Mouse (Mus musculus) brain, embryonic 14.5 days (tissue): ENCODE data around the gene Scaf4.

Source experiments
- CTCF ChIP-seq: fragments of 200-500 bp; IDR thresholded peaks from 2 replicates; pipeline ENCODE4 v1.5.1; 2012; ENCODE audit warnings: inconsistent platforms, mild to moderate bottlenecking, moderate library complexity, borderline replicate concordance; ENCODE audit not compliant: insufficient read depth, insufficient read length; ENCODE audit errors: extremely low read depth
- POLR2A ChIP-seq: fragments of 200-500 bp; IDR thresholded peaks from 2 replicates; pipeline ENCODE4 v1.6.1; 2012; ENCODE audit warnings: mild to moderate bottlenecking, inconsistent platforms, borderline replicate concordance; ENCODE audit not compliant: poor library complexity, insufficient read depth, insufficient read length, severe bottlenecking; ENCODE audit errors: extremely low read depth

- TF ChIP-seq POLR2A = no peak
- TF ChIP-seq CTCF = peak; percentile 87
Observed at GRCm38 (mm10) chr16:90322850-90323528, 38.7 kb upstream of the Scaf4 start.
